Mouse (Mus musculus) kidney, adult 18-20 months (tissue): ENCODE results near the gene Tmem222.

ENCODE experiments used
- DNase-seq: peaks from one replicate; pipeline ENCODE4 v3.0.0; 2021

Tmem222 gene

DNA sequence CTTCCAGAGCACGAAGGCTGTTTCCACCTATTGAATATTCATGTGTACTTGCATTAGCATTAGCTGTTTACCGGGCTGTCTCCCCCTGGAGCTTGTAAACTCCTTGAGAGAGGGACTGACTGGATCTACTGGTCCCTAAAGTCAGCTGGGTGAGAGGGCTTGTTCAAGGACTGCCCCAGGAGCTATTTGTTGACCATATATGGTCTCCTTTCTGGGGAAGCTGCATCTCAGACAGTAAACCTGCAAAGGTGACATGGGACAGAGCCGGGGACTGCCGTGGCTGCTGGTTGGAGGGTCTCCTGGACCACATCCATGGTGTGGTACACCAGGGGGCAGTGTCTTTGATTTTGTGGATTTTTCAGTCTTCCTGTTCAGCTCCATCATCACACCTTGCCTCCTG is 5.1 kb upstream of the Tmem222 start:
- DNase-seq = no peak

DNA sequence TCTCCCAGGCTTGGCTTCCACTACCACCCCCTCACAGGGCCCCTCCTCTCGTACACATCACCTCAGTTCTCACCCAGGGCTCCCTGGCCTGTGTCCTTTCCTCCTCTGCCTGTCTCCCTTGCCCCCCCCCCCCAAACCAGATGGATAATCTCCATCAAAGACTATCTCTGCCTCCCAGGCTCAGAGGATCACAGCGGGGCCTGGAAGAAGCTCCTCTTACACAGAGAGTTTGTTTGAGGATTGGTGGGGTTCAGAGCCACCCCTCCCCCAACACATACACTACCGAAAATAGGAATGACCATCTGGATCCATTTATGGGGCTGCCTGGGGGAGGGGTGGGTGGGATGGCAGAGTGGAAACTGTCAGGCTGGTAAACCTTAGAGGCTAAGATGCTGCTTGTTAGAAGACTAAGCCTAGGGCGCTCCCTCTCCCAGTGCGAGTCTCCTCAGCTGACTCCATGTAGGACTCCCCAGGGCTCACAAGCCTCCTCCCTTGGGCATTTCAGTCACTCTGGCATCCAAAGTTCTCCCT is 4.4 kb upstream of the Tmem222 start:
- no peak for DNase-seq

DNA sequence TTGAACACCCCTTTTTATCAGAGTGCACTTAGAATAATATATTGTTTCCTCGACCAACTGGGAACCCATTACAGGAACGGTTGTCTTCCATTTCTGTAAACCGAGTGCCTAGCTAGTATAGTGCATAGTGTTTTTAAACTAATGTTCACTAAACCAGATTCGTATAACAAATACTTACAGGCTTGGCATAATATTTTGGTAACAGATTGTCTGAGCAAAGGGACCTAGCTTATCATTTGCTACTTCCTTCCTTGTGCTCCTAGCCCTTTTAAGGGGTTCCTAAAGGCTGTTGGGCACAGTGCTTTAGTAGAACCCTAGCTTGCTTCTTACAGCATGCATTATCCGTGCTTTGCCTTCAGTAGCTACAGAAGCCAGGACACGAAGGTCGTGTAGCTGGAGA is 3.9 kb upstream of the Tmem222 start:
- DNase-seq = no peak

DNA sequence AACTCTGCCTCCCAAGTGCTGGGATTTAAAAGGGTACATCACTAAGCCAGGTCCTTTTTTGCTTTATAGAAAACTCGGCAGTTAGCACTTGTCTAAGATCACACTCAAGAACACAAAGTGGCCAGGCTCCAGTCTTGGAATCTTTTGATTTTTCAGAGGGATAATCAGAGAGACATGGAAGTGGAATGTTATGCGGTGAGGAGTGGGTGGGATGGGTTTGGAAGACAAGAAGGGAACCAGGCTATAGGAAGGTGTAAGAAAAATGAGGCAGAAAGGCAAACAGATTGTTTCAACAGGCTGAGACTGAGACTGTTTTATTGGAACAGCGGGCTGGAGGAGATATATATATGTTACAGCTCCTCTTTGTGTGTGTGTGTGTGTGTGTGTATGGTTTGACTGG is 890 bp upstream of the Tmem222 start:
- DNase-seq = no peak

DNA sequence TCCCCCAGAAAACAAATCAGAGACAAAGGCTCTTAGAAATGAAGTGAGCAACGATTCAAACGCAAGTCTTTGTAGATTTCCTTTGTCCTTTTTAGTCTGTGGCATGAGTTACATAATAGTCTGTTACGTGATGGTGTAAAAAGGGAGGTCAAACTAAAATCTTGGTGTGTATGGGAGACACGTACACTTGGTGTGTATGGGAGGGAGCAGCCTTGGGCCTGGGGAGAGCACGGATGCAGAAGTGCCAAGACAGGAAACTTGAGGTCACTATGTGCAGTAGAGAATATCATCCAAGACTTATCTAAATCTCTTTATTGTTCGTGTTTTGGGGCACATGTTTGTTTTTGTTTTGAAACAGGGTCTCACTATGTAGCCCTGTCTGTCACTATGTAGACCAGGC is 475 bp upstream of the Tmem222 start:
- DNase-seq = no peak

DNA sequence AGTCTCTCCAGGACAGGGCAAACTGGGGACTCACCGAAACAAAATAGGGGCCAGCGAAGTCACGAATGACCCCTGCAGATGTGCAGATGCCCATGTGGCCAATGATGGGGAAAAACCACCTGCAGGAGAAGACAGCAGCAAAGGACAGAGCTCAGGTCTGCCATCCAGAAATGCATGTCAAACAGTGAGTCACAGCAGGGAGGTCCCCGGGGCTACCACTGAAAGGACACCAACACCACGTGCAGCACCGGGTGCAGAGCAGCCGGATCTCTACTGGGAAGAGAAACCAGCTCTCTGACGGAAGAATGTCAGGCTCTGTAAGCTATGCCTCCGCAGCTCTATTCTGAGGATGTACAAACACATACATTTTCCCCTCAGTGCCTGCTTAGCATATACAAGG is 6.7 kb downstream of the Tmem222 start:
- no peak for DNase-seq

DNA sequence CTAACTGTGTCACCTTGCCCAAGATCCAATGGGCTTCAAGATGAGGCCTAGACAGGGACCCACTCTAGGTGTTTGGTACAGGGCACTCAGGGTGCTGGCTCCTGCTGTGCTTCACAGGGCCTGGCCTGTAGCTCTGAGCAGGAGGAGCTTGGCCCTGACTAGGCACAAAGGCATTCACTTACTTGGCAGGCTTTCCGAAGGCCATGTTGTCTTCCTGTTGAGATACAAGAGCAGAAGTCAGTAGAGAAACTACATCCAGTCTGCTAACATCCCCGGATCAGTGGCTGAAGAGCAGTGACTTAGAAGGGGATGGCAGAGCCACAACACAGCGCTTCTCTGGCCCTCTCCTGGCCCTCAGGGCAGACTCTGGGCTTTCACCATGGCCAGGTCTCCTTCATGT is 8.0 kb downstream of the Tmem222 start:
- peak; percentile 17 for DNase-seq

DNA sequence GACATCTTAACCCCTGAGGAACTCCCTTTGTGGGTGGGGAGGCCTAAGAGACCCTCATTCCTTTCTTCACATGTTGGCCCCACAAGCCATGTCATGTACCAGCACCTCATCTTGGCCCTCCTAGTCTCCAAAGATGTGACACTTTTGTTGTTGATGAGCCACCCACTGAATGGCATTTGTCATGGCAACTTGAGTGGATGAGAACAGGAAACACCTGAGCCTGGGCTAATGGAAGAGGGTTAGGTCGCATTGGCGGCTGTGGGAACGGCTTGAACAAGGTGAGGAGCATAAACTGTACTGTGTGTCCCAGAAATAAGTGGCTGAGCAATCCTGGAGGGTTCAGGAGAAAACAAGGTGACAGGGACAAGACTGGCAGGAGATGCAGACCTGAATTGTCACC is 8.7 kb downstream of the Tmem222 start:
- no peak for DNase-seq

DNA sequence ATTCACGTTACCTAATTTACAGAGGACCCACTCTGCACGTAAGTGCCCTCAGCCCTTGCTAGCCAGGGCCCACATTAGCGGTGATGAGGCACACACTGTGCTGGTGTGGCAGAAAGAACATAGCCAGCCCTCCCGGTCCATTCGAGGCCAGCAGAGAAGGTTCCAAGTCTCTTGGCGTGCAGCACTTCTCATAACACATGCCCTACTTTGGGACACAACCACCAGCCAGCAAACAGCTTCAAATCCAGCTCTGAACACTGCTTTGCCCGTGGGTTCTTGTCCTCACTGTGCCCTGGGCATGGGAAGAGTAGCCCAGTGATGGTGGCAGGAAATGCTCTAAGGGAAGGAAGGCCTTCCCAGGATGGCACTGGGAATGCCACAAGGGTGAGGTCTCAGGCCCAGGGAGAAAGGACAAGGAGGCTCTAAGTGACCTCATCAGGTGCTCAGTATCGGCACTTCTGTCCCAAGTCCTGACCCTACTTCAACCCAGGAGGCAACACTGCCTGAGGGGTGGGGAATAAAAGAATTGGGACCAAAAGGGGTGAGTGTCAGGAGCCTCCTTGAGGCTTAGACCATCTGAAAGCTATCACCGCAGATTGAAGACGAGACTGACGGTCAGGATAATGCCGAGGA is 11.2 kb downstream of the Tmem222 start:
- no peak for DNase-seq

DNA sequence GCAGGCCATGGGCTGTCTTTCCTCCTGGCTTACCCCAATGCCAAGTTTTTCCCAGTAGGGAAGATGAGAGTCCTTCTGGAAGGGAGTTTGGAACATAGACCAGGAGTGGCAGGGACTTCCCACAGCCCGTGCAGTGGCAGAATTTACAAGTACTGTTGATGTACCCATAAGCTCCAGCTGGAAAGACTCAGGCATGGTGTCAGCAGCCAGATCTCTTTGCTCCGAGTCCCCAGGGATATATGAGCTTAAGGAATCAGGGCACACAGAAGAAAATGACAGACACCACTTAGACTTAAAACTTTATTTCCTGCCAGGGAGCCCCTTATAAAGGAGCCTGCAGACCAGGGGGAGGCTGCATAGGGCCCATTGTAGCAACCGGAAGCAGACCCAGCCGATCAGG is 11.8 kb downstream of the Tmem222 start:
- DNase-seq = no peak

DNA sequence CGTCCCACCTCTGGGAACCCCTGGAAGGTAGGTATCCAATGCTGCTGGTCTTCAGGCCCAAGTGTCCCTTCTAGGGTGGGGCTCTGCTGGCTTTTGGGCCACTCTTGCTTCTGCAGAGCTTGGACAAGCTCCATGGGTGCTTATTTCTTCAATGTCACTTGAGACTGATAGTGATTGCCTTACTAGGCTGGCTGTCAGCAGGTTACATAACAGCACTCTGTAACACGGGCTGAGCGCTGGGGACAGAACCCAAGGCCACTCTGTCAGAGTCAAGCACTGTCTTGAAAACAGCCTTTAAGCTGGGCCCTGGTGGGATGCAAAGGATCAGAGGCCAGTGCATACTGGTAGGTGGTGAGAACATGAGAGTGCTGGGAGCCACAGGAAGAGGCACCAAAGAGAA is 12.3 kb downstream of the Tmem222 start:
- DNase-seq = no peak

DNA sequence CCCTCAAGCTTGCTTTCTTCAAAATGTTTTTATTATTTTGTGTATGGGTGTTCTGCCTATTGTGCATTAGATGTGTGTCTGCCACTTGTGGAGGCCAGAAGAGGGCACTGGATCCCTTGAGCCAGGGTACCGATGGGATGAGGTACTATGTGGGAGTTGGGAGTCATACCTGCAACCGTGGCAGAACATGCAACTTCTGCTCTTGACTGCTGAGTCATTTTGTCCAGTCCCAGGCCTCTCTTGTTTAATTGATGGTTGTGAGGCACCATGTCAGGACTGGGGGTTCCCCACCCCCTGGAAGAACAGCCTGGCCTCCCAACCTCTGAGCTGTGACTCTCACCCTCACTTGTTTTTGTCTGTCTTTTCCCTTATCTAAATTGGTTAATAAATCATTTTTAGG is 13.0 kb downstream of the Tmem222 start:
- no peak for DNase-seq

DNA sequence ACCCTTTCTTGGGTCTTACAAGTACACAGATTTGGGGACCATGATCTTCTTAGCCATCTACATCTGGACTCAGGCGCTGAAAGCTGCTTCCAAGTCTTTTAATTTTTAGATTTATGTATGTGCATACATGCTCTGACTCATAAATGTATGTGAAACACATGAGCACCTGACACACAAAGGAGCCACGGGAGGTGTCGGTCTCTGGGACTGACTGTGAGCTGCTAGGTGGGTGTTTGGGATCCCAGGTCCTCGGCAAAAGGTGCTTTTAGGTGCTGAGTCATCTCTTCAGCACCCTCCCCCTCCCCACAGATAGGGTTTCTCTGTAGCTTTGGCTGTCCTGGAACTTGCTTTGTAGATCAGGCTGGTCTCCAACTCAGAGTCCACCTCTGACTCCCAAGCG is 13.8 kb downstream of the Tmem222 start:
- no peak for DNase-seq

DNA sequence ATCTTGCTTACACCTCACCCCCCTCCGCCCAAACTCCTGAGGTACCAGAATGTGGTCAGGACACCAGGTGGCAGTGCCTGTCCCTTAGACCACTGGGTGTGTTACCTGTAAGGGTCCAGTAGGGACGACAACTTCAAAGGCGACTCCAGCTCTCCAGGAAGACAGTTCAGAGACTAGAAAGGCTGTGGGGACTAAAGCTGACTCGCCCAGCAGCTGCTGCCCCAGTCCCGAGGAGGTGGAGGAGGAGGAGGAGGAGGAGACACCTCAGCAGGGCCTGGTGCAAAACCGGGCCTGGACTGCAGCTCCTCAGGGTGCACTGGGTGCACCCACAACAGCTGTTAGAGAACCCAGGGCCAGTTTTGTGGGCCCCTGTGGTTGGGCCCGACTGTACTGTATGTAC is 14.7 kb downstream of the Tmem222 start, which contains the start of gene Sytl1:
TSS of gene Sytl1 (minus strand) at position 232 of the 400 bp plus-strand sequence.
- DNase-seq = peak; percentile 23

DNA sequence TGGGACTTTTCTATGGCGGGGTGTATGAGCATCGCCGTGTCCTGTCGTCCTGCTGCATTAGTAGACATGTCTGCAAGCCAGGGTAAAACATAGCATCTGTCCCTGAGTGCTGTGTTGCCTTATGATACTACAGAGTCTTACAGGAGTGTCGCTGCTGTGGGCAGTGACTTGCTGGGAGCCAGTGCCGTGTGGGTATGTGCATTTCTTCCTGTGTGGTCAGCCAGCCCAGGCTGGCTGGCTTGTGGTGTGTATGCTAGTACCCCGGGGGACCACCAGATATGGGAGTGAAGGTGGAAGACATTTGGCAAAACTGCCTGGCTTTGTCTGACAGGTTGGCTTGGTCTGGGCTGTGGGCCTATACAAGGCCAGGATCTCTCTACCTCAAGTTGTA is 15.2 kb downstream of the Tmem222 start:
- DNase-seq = no peak

DNA sequence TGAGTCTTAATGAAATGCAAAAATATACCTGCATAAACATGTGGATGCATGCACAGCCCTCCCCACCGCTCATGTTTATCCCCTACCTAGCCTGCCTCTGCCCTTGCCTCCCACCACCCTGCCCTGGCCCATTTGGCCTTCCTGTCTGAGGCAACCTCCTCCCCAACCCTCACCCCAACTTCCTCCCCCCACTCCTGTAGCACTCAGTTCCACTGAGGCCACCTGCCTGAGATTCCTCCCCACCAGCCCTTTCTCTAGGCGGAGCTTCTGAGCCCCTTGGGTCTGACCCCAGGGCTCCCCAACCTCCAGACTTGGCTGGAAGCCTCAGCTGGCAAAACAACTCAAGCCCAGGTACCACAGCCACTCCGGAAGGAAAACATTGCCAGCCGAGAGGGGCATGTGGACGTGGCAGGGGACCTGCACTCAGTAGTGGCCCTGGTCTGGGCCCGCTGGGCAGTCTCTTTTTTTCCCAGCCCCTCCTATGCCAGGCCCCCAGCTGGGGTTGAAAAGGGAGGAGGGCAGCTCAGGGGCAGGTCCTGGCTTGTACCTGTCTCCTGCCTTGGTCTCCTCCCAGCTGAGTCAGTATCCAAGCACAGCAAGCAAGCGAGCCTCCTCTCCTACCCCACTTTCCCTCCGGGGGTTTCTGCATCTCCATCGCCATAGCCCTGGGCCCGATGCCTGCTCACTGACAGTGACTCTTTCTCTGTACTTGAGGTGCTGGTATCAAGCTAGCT is 15.8 kb downstream of the Tmem222 start:
- no peak for DNase-seq

DNA sequence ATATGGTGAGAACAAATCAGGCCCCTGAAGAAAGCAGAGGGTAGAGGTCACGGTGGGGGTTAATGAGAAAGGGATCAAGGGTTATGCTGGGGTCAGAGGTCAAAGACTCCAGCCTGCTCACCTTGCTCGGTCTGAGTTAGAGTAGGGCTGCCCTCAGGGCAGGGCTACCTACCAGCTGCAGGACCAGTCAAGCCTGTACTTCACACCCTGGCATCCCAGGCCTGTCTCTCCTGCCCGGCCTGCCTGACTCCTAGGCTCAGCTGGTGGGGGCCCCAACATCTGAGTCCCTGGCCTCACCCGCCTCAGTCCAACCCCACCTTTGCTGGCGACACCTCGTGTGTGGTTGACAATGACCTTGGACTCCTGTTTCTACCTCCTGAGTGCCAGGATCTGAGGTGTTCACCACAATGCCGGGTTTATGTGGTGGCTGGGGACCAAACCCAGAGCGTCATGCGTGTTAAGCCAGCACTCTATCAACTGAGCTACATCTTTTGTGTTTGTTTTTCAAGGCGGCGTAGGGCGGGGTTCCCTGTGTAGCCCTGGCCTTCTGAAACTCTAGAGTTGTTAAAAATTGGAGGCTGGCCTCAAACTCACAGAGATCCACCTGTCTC is 19.7 kb downstream of the Tmem222 start:
- no peak for DNase-seq

DNA sequence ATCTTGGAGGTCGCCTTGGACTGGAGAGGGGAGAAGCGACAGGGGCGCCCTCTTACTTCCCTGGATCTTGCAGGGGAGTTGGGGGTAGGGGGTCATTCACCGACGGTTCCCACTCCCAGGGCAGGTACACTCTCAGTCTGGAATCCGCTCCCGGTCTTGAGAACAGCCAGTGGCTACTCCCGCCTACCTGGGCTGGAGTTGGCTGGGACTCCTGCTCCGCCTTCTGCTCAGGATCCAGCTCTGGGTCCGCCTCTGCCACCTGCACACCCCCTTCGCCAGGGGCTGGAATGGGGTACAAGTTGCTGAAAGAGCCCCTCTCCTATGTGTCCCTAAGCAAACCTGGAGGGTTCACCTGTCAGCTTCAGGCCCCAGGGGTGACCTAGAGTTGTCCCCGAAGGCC is 20.4 kb downstream of the Tmem222 start:
- DNase-seq = peak; percentile 62

DNA sequence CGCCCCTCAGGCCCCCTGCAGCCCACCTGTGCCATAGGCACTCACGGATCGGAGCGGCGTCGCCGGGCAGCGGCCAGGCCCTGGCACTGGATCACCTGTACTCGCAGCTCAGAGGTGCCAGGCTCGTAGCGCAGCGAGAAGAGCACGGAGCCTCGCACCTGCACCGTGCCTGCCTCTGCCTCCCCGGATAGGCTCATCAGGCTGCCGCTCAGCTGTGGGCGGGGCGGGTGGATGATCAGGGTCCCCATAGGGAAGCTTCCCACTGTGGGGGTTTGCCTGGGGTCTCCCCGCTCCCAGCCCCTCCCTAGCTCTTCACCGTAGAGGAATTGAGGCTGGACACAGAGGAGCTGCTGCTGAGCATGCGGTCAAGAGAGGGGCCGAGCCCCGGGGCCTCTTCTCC is 20.8 kb downstream of the Tmem222 start:
- DNase-seq = peak; percentile 11

DNA sequence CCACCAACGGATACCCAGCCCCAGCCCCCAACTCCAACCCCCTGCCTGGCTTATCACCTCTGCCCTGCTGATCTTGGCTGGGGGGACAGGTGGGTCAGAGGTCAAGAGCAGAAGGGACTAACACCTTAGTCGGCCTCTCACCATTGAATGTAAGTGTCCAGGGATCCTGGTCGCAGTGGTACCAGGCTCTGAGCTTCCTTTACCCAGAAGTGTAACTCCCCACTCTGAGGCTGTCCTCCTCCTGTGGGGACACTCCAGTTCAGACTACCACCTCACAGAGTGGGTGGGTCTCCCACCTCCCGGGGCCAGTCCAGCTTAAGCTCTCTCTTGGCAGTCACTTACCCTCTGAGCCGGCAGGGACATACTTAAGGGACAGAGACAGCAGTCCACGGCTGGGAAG is 22.2 kb downstream of the Tmem222 start:
- no peak for DNase-seq

DNA sequence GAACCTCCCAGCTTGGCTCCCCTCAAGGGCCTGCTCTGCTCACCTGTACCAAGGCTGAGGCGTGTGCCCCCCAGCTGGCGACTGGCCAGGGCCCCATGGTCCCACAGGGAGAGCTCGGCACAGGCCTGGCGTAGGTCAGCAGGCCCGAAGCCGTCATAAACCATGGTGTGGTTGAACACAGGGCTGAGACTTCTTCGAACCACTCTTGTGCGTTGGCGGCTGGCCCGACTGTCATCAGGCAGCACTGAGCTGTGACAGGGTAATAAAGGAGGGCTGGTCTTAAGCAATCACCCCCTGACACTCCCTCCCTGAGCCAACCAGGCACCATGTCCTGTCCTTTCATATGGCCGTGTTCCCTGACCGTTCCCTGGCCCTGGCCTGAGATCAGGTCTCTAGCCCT is 24.2 kb downstream of the Tmem222 start:
- no peak for DNase-seq

DNA sequence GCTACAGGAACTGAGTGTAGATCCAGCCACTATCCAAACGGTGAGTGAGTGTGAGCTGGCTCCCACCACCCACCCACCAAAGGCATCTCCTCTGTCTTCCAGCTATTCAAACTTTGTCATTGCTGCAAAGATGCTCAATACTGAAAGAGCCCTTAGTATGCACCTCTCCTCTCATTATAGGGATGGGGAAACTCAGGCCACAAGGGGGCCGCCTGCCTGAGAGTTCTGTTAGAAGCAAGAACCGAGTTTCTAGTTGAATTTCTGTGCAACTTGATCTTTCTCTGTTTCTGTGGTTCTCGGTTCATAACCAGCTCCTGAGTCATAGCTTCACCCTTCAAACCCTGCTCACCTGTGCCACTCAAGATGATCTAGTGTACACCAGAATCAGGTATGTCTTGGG is 25.5 kb downstream of the Tmem222 start:
- DNase-seq = no peak

DNA sequence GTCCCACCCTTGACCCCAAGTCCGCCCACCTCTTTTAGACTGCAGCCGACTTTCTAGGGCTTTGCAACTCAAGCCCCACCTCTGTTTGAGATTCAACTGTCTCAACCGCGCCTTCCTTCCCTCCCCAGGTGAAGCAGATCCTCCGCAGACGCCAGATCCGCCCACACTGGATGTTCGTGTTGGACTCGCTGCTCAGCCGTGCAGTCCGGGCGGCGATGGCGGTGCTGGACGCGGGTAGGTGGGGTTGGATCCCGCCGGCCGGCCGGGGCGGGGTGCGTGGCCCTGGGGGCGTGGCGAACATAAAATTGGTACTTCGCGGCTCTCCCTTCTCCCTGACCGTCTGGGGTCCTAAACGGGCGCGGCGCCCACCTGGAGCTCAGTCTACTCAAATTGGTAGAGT is 26.4 kb downstream of the Tmem222 start:
- DNase-seq = peak; percentile 29

DNA sequence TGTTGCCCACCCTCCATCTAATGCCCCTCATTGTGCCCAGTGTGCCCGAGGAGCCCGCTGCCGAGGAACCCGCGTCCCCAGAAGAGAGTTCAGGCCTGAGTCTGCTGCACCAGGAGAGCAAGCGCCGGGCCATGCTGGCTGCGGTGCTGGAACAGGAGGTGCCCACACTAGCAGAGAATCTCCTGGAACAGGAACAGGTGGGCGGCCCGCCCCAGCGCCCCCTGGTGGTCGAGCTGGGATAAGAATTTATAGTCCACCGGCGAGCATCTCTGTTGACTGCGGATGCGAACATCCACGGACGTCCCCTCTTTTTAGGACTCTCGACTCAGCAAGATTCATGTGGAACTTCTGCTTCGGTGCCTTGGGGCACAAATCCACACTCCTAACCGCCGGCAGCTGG is 27.0 kb downstream of the Tmem222 start:
- DNase-seq = peak; percentile 85
